Comparison of ENCODE assay signal across 8 mouse cellular contexts in the genomic region with DNA sequence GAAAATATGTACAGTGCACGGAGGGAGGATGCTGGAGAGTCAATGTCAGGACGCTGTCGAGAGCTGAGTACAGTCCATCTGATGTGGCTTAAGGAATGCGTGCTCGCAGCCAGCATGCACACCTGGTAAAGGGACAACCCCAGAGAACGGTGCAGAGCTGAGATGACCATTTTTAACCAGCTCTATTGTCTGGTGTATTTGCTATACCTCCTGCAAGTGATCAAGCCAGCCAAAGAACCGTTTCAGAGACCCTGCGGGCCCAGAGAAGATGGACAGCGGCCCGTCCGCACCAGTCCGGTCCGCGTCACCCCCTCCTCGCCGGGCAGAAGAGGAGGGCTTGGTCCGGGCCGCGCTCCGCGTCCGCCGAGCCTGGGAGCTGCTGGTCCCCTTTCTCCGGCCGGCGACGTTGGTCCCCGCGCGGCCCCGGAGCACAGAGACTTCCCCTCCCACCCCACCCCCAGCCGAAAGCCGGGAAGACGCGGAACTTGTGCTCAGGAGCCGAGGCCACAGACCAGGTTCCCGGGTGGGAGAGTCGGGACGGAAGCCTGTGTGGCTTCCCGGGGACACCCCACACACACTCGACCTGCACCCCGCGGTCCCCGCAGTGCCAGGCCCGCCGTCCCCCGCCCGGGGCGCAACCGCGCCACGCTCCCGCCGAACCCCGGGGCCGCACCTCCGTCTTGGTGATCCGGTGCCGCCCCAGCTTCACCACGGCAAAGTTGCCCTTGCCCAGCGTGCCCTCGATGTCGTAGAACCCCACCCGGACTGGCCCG. TPM values are rescaled to one million over a fixed set of nuclear protein-coding genes. Genes with fewer than 3 reads are reported as not detected.
DNase-seq lines count a peak whose midpoint lies in the region; ATAC-seq and TF ChIP-seq lines count a peak whose summit lies in the region.

No protein-coding gene starts in this region.

- ATAC-seq in lung, embryonic 14.5 days (ENCODE audit: insufficient read depth) = peak; percentile 59
- ATAC-seq in erythroid progenitor cell, adult 5-6 weeks (replicated peaks; ENCODE audit: low FRiP score, poor library complexity, severe bottlenecking) = peak; percentile 47
- ATAC-seq in hindbrain, postnatal 0 days = peak; percentile 44
- peak; percentile 64 for ATAC-seq in liver, embryonic 13.5 days (ENCODE audit: low read depth)
- ATAC-seq in neural tube, embryonic 13.5 days (ENCODE audit: low read depth) = peak; percentile 72

- peak overlapping the region; percentile 88 for H3K4me2 ChIP-seq in lung, embryonic 14.5 days
- H3K4me2 ChIP-seq in hindbrain, postnatal 0 days (ENCODE audit: low read depth, low read length) = peak overlapping the region; percentile 77
- H3K4me2 ChIP-seq in liver, embryonic 13.5 days = peak overlapping the region; percentile 90
- peak overlapping the region; percentile 84 for H3K4me2 ChIP-seq in neural tube, embryonic 13.5 days

- no peaks in the 10 kb centered on the region for H3K36me3 ChIP-seq in lung, embryonic 14.5 days (ENCODE audit: insufficient read depth)
- no peaks in the 10 kb centered on the region for H3K36me3 ChIP-seq in hindbrain, postnatal 0 days (ENCODE audit: insufficient read depth, low read length)
- no peaks in the 10 kb centered on the region for H3K36me3 ChIP-seq in liver, embryonic 13.5 days
- H3K36me3 ChIP-seq in neural tube, embryonic 13.5 days = no peaks in the 10 kb centered on the region

- peak overlapping the region; percentile 90 for H3K27ac ChIP-seq in lung, embryonic 14.5 days (ENCODE audit: low read depth)
- peak overlapping the region; percentile 86 for H3K27ac ChIP-seq in hindbrain, postnatal 0 days
- H3K27ac ChIP-seq in liver, embryonic 13.5 days = peak overlapping the region; percentile 96
- peak overlapping the region; percentile 87 for H3K27ac ChIP-seq in neural tube, embryonic 13.5 days (replicated peaks)

- H3K9ac ChIP-seq in lung, embryonic 14.5 days = peak overlapping the region; percentile 84
- H3K9ac ChIP-seq in hindbrain, postnatal 0 days (replicated peaks; ENCODE audit: low read length) = peak overlapping the region; percentile 89
- peak overlapping the region; percentile 96 for H3K9ac ChIP-seq in liver, embryonic 13.5 days
- H3K9ac ChIP-seq in neural tube, embryonic 13.5 days = peak overlapping the region; percentile 91

- peak overlapping the region; percentile 89 for H3K4me3 ChIP-seq in lung, embryonic 14.5 days (ENCODE audit: low read depth, low read length)
- H3K4me3 ChIP-seq in hindbrain, postnatal 0 days (ENCODE audit: low read length) = peak overlapping the region; percentile 96
- H3K4me3 ChIP-seq in liver, embryonic 13.5 days (replicated peaks) = peak overlapping the region; percentile 95
- H3K4me3 ChIP-seq in neural tube, embryonic 13.5 days = peak overlapping the region; percentile 59

- under 1% methylated on average over 56 of the region's 65 CpGs for WGBS in lung, embryonic 14.5 days
- WGBS in hindbrain, postnatal 0 days = under 1% methylated on average over 51 of the region's 65 CpGs
- under 1% methylated on average over 65 of the region's 65 CpGs for WGBS in liver, embryonic 13.5 days (ENCODE audit: insufficient replicate concordance)
- WGBS in neural tube, embryonic 13.5 days = under 1% methylated on average over 62 of the region's 65 CpGs

- H3K27me3 ChIP-seq in lung, embryonic 14.5 days (ENCODE audit: insufficient read depth, low read length) = no peaks in the 10 kb centered on the region
- no peaks in the 10 kb centered on the region for H3K27me3 ChIP-seq in hindbrain, postnatal 0 days (ENCODE audit: insufficient read depth, low read length)
- H3K27me3 ChIP-seq in liver, embryonic 13.5 days = no peaks in the 10 kb centered on the region
- H3K27me3 ChIP-seq in neural tube, embryonic 13.5 days = peaks cover 7% of the 10 kb centered on the region; the same call in 1 of the 2 replicates

- peak; percentile 57 for DNase-seq in lung, embryonic 14.5 days
- DNase-seq in lung, postnatal 4 days = no peak
- DNase-seq in ZHBTc4 (ENCODE audit: low read depth, low spot score) = peak; percentile 62
- DNase-seq in hindbrain, postnatal 0 days (ENCODE audit: low spot score) = peak; percentile 31
- no peak for DNase-seq in liver, embryonic 13.5 days
- no peak for DNase-seq in cerebellum, adult 11-12 months

- no peaks in the 10 kb centered on the region for H3K9me3 ChIP-seq in lung, embryonic 14.5 days (ENCODE audit: low read depth, low read length)
- no peaks in the 10 kb centered on the region for H3K9me3 ChIP-seq in hindbrain, postnatal 0 days (ENCODE audit: low read length)
- H3K9me3 ChIP-seq in liver, embryonic 13.5 days (replicated peaks) = no peaks in the 10 kb centered on the region
- H3K9me3 ChIP-seq in neural tube, embryonic 13.5 days = no peaks in the 10 kb centered on the region

- no peak for TF ChIP-seq CTCF in lung, embryonic 14.5 days (IDR thresholded peaks at IDR 0.05; ENCODE audit: low read depth)
- TF ChIP-seq CTCF in hindbrain, postnatal 0 days (IDR thresholded peaks at IDR 0.05; ENCODE audit: low read depth) = no peak

- H3K4me1 ChIP-seq in lung, embryonic 14.5 days (ENCODE audit: insufficient read depth) = 0 out of 2 replicates have a peak, but pooled peaks cover 4% of the 10 kb centered on the region
- no peaks in the 10 kb centered on the region for H3K4me1 ChIP-seq in hindbrain, postnatal 0 days (ENCODE audit: insufficient read depth, low read length)
- peaks cover 32% of the 10 kb centered on the region for H3K4me1 ChIP-seq in liver, embryonic 13.5 days (replicated peaks)
- peaks cover 13% of the 10 kb centered on the region for H3K4me1 ChIP-seq in neural tube, embryonic 13.5 days (replicated peaks)

RNA-seq across cellular contexts. Expression of a gene that starts 0.6 kb away (rescaled TPM):
- 15.7 and 15.8 TPM in 2 replicates for polyA plus RNA-seq in lung, embryonic 14.5 days (2014; fragmentation: Nextera tagmentation; extraction: Ambion mirVana)
- 122 and 151 TPM in 2 replicates for total RNA-seq in erythroid progenitor cell, adult 5-6 weeks (2015; ENCODE audit: low replicate concordance)
- total RNA-seq in erythroid progenitor cell, adult 5-6 weeks (2017; ENCODE audit: low replicate concordance) = 92.4 and 131 TPM in 2 replicates
- total RNA-seq in hindbrain, postnatal 0 days (2014; rRNA removed) = 24.4 and 26.1 TPM in 2 replicates
- 11.7 and 13.0 TPM in 2 replicates for polyA plus RNA-seq in hindbrain, postnatal 0 days (2015; fragmentation: Nextera tagmentation; extraction: Ambion mirVana)
- 7.0 and 10.0 TPM in 2 replicates for polyA plus RNA-seq in liver, embryonic 13.5 days (2015; fragmentation: Nextera tagmentation; extraction: Ambion mirVana)
- 15.5 and 18.0 TPM in 2 replicates for polyA plus RNA-seq in neural tube, embryonic 13.5 days (2015; fragmentation: Nextera tagmentation; extraction: Ambion mirVana)

RNA-seq across cellular contexts. Expression of a gene that starts 52.4 kb away (rescaled TPM):
- not detected in 2 replicates for polyA plus RNA-seq in lung, embryonic 14.5 days (2014; fragmentation: Nextera tagmentation; extraction: Ambion mirVana)
- not detected in 2 replicates for total RNA-seq in erythroid progenitor cell, adult 5-6 weeks (2015; ENCODE audit: low replicate concordance)
- not detected in 2 replicates for total RNA-seq in erythroid progenitor cell, adult 5-6 weeks (2017; ENCODE audit: low replicate concordance)
- not detected in 2 replicates for total RNA-seq in hindbrain, postnatal 0 days (2014; rRNA removed)
- polyA plus RNA-seq in hindbrain, postnatal 0 days (2015; fragmentation: Nextera tagmentation; extraction: Ambion mirVana) = not detected in 2 replicates
- polyA plus RNA-seq in liver, embryonic 13.5 days (2015; fragmentation: Nextera tagmentation; extraction: Ambion mirVana) = not detected in 2 replicates
- not detected in 2 replicates for polyA plus RNA-seq in neural tube, embryonic 13.5 days (2015; fragmentation: Nextera tagmentation; extraction: Ambion mirVana)

Comparison
In these comparisons a context has a peak if more than half of its experiments do, and no peak if none do; other contexts are left out.
1. DNase-seq: peak in lung, embryonic 14.5 days (single experiment), ZHBTc4 (single experiment) and hindbrain, postnatal 0 days (single experiment); none in lung, postnatal 4 days (0 of 2), liver, embryonic 13.5 days (single experiment) and cerebellum, adult 11-12 months (single experiment).
2. Peak in every context shown above with its lines, with median percentiles within 50 percentile points of each other: ATAC-seq, H3K27ac ChIP-seq, H3K4me2 ChIP-seq, H3K4me3 ChIP-seq and H3K9ac ChIP-seq.